Mouse (Mus musculus): ENCODE measurements around the gene Vat1l. TPM values are rescaled to one million over a fixed set of nuclear protein-coding genes. Genes with fewer than 3 reads are reported as not detected.
A peak's percentile ranks its signal among the peaks of the same experiment; 100 is the strongest.

Gene Vat1l
- 9.6 and 10.2 TPM in 2 replicates for polyA plus RNA-seq (2014; fragmentation: Nextera tagmentation; extraction: Ambion mirVana)

DNA sequence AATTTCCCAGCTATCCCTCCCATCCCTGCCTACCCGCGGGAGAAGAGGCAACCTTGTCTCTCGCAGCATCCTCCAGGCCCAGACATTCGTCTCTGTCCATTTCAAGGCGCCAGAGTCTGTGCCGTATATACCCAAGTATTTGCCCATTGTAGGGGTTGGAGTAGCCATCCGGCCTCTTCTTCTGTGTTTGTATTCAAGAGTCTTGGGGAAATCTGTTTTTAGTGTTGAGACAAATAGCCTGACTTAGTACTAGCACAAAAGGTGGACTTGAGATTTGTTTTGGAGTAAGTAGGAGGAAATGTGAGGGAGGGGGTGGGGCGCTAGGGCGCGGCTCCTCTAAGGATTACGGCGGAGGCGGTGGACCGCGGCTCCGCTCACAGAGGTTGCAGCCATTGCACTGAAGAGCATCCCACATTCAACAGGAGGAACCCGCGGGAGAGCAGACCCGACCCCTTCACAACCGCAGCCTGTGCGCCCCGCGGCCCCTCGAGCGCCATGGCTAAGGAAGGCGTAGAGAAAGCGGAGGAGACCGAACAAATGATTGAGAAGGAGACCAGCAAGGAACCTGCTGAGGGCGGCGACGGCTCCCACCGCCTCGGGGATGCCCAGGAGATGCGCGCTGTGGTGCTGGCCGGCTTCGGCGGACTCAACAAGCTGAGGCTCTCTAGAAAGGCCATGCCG is at the start of gene Vat1l:
TSS of gene Vat1l (plus strand) at position 392 of the 681 bp plus-strand sequence.
- under 1% methylated on average over 39 of the region's 39 CpGs for WGBS
- H3K36me3 ChIP-seq (ENCODE audit: control insufficient read depth, insufficient read depth, low read length), result no peaks in the 10 kb centered on the region
- H3K9ac ChIP-seq (ENCODE audit: low read length), result peak within 1 kb of the TSS; percentile 57
- DNase-seq (ENCODE audit: low spot score) (peak; percentile 79), ATAC-seq (ENCODE audit: insufficient read depth, low FRiP score, low TSS enrichment) (peak; percentile 89)
- H3K27me3 ChIP-seq (ENCODE audit: control insufficient read depth, insufficient read depth, low read length), result no peaks in the 10 kb centered on the region
- peaks cover 8% of the 10 kb centered on the region; the same call in 1 of the 2 replicates for H3K4me1 ChIP-seq (ENCODE audit: control insufficient read depth, insufficient read depth, low read length)
- peak within 1 kb of the TSS; percentile 55 for H3K4me3 ChIP-seq (ENCODE audit: low read depth, low read length)
- H3K27ac ChIP-seq (ENCODE audit: low read depth, low read length), result no peak within 1 kb of the TSS
- peak within 1 kb of the TSS; percentile 86 for H3K4me2 ChIP-seq (ENCODE audit: low read depth)
- no peaks in the 10 kb centered on the region for H3K9me3 ChIP-seq (ENCODE audit: control insufficient read depth, low read length)

DNA sequence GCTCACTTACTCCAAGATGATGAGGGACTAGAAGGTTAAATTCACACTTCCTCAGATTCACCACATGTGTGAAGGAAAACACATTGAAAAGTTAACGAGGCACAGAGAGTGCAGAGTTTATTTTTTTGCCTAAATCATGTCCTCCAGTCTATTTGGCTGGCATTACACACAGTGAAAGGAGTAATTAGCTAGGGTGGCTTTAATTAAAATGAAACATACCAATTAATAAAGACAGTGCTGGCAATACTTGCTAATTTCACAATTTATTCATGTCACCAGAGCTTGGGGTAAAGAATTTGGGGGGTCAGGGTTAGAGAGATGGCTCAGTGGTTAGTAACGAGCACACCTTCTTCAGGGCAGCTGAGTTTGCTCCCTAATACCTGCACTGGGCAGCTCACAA is 46.8 kb upstream of the Vat1l start:
- Histone ChIP-seq H3K27ac (ENCODE audit: low read depth, low read length) (no peak overlapping the region), H3K4me1 (ENCODE audit: control insufficient read depth, insufficient read depth, low read length) (no peaks in the 10 kb centered on the region), H3K4me3 (ENCODE audit: low read depth, low read length) (no peak overlapping the region), H3K9ac (ENCODE audit: low read length) (no peak overlapping the region), H3K4me2 (ENCODE audit: low read depth) (no peak overlapping the region), H3K36me3 (ENCODE audit: control insufficient read depth, insufficient read depth, low read length) (no peaks in the 10 kb centered on the region), H3K27me3 (ENCODE audit: control insufficient read depth, insufficient read depth, low read length) (no peaks in the 10 kb centered on the region), H3K9me3 (ENCODE audit: control insufficient read depth, low read length) (no peaks in the 10 kb centered on the region)
- no peak for DNase-seq (ENCODE audit: low spot score)
- WGBS, result 82% methylated on average over 2 of the region's 2 CpGs
- no peak for ATAC-seq (ENCODE audit: insufficient read depth, low FRiP score, low TSS enrichment)

DNA sequence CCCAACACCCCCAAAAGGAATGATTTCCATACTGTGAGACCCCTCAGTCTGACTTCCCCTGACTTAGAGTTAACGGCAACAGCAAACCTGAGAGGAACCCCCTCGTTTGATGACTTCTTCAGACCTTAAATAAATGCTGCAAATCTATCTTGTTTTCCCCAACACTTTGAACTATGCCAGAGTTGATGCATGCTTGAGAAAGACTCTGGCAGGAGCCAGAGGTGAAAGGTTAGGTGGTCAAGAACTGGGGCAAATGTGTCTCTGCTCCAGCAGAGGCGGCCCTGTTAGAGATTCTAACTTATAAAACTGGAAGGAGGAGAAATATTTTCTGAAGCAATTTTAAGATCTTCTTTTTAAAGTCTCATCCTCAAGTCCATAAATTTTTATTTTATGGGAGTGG is 45.7 kb upstream of the Vat1l start:
- no peaks in the 10 kb centered on the region for H3K4me1 ChIP-seq (ENCODE audit: control insufficient read depth, insufficient read depth, low read length)
- 77% methylated on average over 3 of the region's 3 CpGs for WGBS
- H3K4me2 ChIP-seq (ENCODE audit: low read depth), result no peak overlapping the region
- no peaks in the 10 kb centered on the region for H3K9me3 ChIP-seq (ENCODE audit: control insufficient read depth, low read length)
- no peak for ATAC-seq (ENCODE audit: insufficient read depth, low FRiP score, low TSS enrichment)
- H3K27me3 ChIP-seq (ENCODE audit: control insufficient read depth, insufficient read depth, low read length), result no peaks in the 10 kb centered on the region
- no peak overlapping the region for H3K4me3 ChIP-seq (ENCODE audit: low read depth, low read length)
- H3K36me3 ChIP-seq (ENCODE audit: control insufficient read depth, insufficient read depth, low read length), result no peaks in the 10 kb centered on the region
- H3K9ac ChIP-seq (ENCODE audit: low read length), result no peak overlapping the region
- no peak for DNase-seq (ENCODE audit: low spot score)
- no peak overlapping the region for H3K27ac ChIP-seq (ENCODE audit: low read depth, low read length)

DNA sequence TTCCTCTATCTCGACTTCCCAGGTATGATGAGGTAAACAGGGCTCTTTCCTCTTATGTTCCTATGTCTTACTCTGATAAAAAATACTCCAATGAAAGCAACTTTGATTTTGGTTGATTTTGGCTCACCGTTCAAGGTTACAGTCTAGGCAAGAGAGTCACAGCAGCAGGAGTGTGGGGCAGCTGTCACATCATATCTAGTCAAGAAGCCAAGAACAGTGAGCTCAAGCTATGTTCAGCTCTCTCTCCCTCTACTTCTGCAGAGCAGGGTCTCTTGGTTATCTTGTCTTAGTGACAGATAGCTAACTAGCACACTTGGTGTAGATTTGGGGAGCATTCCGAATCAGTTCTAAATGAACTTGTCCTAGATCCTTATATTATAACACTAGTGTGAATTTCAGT is 41.5 kb upstream of the Vat1l start:
- ATAC-seq (ENCODE audit: insufficient read depth, low FRiP score, low TSS enrichment), result no peak
- Histone ChIP-seq H3K9me3 (ENCODE audit: control insufficient read depth, low read length) (no peaks in the 10 kb centered on the region), H3K9ac (ENCODE audit: low read length) (no peak overlapping the region), H3K36me3 (ENCODE audit: control insufficient read depth, insufficient read depth, low read length) (no peaks in the 10 kb centered on the region), H3K27me3 (ENCODE audit: control insufficient read depth, insufficient read depth, low read length) (no peaks in the 10 kb centered on the region), H3K4me2 (ENCODE audit: low read depth) (no peak overlapping the region), H3K4me3 (ENCODE audit: low read depth, low read length) (no peak overlapping the region), H3K4me1 (ENCODE audit: control insufficient read depth, insufficient read depth, low read length) (no peaks in the 10 kb centered on the region), H3K27ac (ENCODE audit: low read depth, low read length) (no peak overlapping the region)
- DNase-seq (ENCODE audit: low spot score), result no peak
- WGBS, result 91% methylated on average over 3 of the region's 3 CpGs

DNA sequence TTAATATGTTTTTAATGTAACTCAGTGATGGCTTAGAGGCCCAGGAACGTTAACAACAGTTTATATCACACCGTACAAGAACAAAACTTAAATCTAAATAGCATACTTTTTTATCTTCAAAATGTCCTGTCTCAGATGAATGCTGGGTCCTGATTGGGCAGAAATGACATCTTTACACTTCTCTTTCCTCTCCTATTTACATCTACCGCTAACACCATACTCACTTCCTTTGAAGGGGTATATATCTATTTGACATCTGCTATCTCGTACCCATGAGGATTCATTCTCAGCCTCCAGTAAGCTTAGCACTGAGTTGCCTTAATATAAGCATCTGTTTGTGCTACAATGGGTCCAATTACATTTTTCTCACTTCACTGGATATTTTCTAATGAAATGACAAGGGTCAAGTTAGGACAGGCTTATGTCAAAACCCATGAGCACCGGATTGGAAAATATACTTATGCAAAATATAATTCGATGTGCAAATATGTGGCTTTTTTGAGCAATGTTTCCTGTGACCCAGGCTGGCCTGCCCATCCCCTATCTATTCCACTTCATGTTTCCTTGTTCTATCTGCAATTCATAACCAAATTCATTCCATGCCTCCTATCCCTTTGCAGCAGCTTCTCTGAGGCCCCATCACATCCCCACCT is 40.8 kb upstream of the Vat1l start:
- Histone ChIP-seq H3K36me3 (ENCODE audit: control insufficient read depth, insufficient read depth, low read length) (no peaks in the 10 kb centered on the region), H3K9me3 (ENCODE audit: control insufficient read depth, low read length) (no peaks in the 10 kb centered on the region), H3K9ac (ENCODE audit: low read length) (no peak overlapping the region), H3K27ac (ENCODE audit: low read depth, low read length) (no peak overlapping the region), H3K4me3 (ENCODE audit: low read depth, low read length) (no peak overlapping the region), H3K4me1 (ENCODE audit: control insufficient read depth, insufficient read depth, low read length) (no peaks in the 10 kb centered on the region), H3K27me3 (ENCODE audit: control insufficient read depth, insufficient read depth, low read length) (no peaks in the 10 kb centered on the region), H3K4me2 (ENCODE audit: low read depth) (no peak overlapping the region)
- DNase-seq (ENCODE audit: low spot score), result no peak
- no peak for ATAC-seq (ENCODE audit: insufficient read depth, low FRiP score, low TSS enrichment)
- WGBS, result 82% methylated on average over 6 of the region's 6 CpGs

- Histone ChIP-seq H3K4me1 (ENCODE audit: control insufficient read depth, insufficient read depth, low read length) (no peaks in the 10 kb centered on the region), H3K4me2 (ENCODE audit: low read depth) (no peak overlapping the region), H3K4me3 (ENCODE audit: low read depth, low read length) (no peak overlapping the region), H3K27ac (ENCODE audit: low read depth, low read length) (no peak overlapping the region), H3K9ac (ENCODE audit: low read length) (no peak overlapping the region), H3K27me3 (ENCODE audit: control insufficient read depth, insufficient read depth, low read length) (no peaks in the 10 kb centered on the region), H3K36me3 (ENCODE audit: control insufficient read depth, insufficient read depth, low read length) (no peaks in the 10 kb centered on the region), H3K9me3 (ENCODE audit: control insufficient read depth, low read length) (no peaks in the 10 kb centered on the region)
- DNase-seq (ENCODE audit: low spot score) (no peak), ATAC-seq (ENCODE audit: insufficient read depth, low FRiP score, low TSS enrichment) (no peak)
- WGBS, result 71% methylated on average over 2 of the region's 2 CpGs
Observed at GRCm38 (mm10) chr8:114165741-114166140, 39.7 kb upstream of the Vat1l start.

- H3K4me3 ChIP-seq (ENCODE audit: low read depth, low read length), result no peak overlapping the region
- ATAC-seq (ENCODE audit: insufficient read depth, low FRiP score, low TSS enrichment) (no peak), DNase-seq (ENCODE audit: low spot score) (no peak)
- no peaks in the 10 kb centered on the region for H3K36me3 ChIP-seq (ENCODE audit: control insufficient read depth, insufficient read depth, low read length)
- H3K27me3 ChIP-seq (ENCODE audit: control insufficient read depth, insufficient read depth, low read length), result no peaks in the 10 kb centered on the region
- no peak overlapping the region for H3K9ac ChIP-seq (ENCODE audit: low read length)
- no peaks in the 10 kb centered on the region for H3K4me1 ChIP-seq (ENCODE audit: control insufficient read depth, insufficient read depth, low read length)
- WGBS, result 72% methylated on average over 3 of the region's 3 CpGs
- H3K9me3 ChIP-seq (ENCODE audit: control insufficient read depth, low read length), result no peaks in the 10 kb centered on the region
- H3K4me2 ChIP-seq (ENCODE audit: low read depth), result no peak overlapping the region
- H3K27ac ChIP-seq (ENCODE audit: low read depth, low read length), result no peak overlapping the region
Observed at GRCm38 (mm10) chr8:114176721-114177120, 28.7 kb upstream of the Vat1l start.

GRCm38 (mm10) chr8:114193334-114193733 is 12.1 kb upstream of the Vat1l start:
- 88% methylated on average over 5 of the region's 5 CpGs for WGBS
- Histone ChIP-seq H3K36me3 (ENCODE audit: control insufficient read depth, insufficient read depth, low read length) (no peaks in the 10 kb centered on the region), H3K4me3 (ENCODE audit: low read depth, low read length) (no peak overlapping the region), H3K4me2 (ENCODE audit: low read depth) (no peak overlapping the region), H3K27ac (ENCODE audit: low read depth, low read length) (no peak overlapping the region), H3K27me3 (ENCODE audit: control insufficient read depth, insufficient read depth, low read length) (no peaks in the 10 kb centered on the region), H3K9me3 (ENCODE audit: control insufficient read depth, low read length) (no peaks in the 10 kb centered on the region), H3K9ac (ENCODE audit: low read length) (no peak overlapping the region), H3K4me1 (ENCODE audit: control insufficient read depth, insufficient read depth, low read length) (no peaks in the 10 kb centered on the region)
- ATAC-seq (ENCODE audit: insufficient read depth, low FRiP score, low TSS enrichment) (no peak), DNase-seq (ENCODE audit: low spot score) (no peak)

GRCm38 (mm10) chr8:114198990-114199389 is 6.4 kb upstream of the Vat1l start:
- H3K9me3 ChIP-seq (ENCODE audit: control insufficient read depth, low read length), result no peaks in the 10 kb centered on the region
- no peak overlapping the region for H3K4me3 ChIP-seq (ENCODE audit: low read depth, low read length)
- H3K36me3 ChIP-seq (ENCODE audit: control insufficient read depth, insufficient read depth, low read length), result no peaks in the 10 kb centered on the region
- H3K4me1 ChIP-seq (ENCODE audit: control insufficient read depth, insufficient read depth, low read length), result no peaks in the 10 kb centered on the region
- WGBS, result 80% methylated on average over 2 of the region's 2 CpGs
- ATAC-seq (ENCODE audit: insufficient read depth, low FRiP score, low TSS enrichment), result no peak
- no peak overlapping the region for H3K4me2 ChIP-seq (ENCODE audit: low read depth)
- no peaks in the 10 kb centered on the region for H3K27me3 ChIP-seq (ENCODE audit: control insufficient read depth, insufficient read depth, low read length)
- no peak overlapping the region for H3K9ac ChIP-seq (ENCODE audit: low read length)
- no peak for DNase-seq (ENCODE audit: low spot score)
- no peak overlapping the region for H3K27ac ChIP-seq (ENCODE audit: low read depth, low read length)

Measured in neural tube, embryonic 11.5 days (tissue).